Mouse (Mus musculus): ENCODE measurements around the gene Ccdc88a. TPM values are rescaled to one million over a fixed set of nuclear protein-coding genes. Genes with fewer than 3 reads are reported as not detected.

Ccdc88a gene
- polyA plus RNA-seq (2015; fragmentation: Illumina TruSeq; extraction: RNeasy Lipid Tissue Mini Kit (QIAGEN cat#74804); ENCODE audit: insufficient read depth, low read depth, low replicate concordance), result 1.8 TPM

DNA sequence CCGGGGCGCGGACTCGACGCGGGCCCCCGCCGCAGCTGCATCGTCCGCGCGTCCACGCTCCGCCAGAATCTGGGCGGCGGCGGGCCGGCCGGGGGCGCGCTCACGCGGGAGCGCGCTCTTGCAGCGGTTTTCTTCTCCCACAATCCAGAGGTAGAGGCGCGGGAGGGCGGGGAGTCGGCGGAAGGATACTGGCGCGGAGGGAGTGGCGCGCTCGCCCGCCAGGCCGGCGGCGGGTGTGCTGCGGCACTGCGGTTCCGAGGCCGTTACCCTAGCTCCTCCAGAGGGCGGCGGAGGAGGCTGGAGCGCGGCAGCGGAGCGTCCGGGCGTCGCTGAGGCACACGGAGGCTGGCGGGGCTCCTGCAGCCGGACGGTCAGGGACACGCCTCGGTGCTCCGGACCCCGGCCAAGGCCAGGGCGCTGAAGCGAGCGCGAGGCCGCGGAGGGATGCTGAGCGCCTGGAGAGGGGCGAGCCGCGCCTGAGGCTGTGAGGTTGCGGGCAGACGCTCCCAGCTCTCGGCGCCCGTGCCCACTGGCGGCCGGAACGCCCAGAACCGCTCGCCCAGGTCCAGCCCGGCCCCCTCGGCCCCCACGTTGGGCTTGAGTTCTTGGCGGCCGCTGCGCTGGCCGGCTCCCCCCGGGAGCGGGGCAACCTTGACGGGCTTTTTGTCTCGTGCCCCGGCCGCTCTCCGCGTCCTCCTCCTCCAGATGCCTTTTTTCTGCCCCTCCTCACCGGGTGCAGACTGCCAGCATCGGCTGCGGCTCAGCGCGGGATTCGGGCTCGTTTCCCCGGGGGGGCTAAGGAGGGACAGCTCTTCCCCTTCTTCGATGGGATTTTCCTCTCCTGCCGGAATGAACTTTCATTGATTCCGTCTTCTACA lies at the start of gene Ccdc88a:
Gene Ccdc88a (plus strand): TSS at position 263 of the 878 bp plus-strand sequence.

GRCm38 (mm10) chr11:29514682-29515412 lies 141.4 kb downstream of the Ccdc88a start, which contains the start of gene Prorsd1:
TSS of gene Prorsd1 (minus strand) at chr11:29515033.

GRCm38 (mm10) chr11:29525988-29526794 lies 152.7 kb downstream of the Ccdc88a start, which contains the start of gene Mtif2:
TSS of gene Mtif2 (plus strand) at chr11:29526408.

DNA sequence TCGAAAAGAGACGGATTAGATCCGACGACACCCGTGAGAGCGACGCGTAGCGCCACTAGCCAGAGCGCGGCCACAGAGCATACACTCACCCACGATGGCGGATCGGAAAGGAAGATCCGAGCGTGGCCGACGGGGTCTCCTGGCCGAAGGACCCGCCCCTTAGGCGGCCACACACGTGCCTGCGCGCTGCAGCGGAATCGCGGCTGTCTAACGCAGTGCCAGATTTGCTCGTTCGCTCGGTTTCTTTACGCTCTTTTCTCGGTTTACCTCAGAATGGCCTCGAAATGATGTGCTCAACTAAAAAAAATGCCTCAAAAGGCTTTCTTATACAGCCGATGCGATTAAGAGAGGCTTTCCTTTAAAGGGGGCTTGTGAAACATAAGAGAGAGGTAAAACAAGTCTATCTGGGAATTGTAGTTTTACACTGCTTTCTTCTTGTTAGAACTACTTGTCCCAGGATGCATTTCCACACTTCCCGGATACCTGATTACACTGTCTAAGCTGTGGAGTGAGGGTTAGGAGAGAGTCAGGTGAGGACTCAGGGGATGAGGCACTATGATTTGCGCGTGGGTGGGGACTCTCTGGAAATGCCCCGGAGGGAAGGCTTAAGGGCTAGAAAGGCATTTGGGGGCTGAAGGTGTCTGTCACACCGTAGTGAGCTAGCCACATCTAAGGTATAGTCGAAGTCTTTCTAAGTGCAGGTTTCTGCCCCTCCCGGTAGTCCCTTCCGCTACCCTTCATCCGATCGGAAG lies 174.5 kb downstream of the Ccdc88a start, which contains the start of the genes Clhc1 and Rps27a:
Gene Clhc1 (plus strand): TSS at position 199 of the 752 bp plus-strand sequence.
Gene Rps27a (minus strand): TSS at position 358 of the 752 bp plus-strand sequence.

Other genes with a start within 250 kb of the Ccdc88a start
- gene Pnpt1, start 242.9 kb upstream of the Ccdc88a start, polyA plus RNA-seq (2015; fragmentation: Illumina TruSeq; extraction: RNeasy Lipid Tissue Mini Kit (QIAGEN cat#74804); ENCODE audit: insufficient read depth, low read depth, low replicate concordance), result 5.1 TPM
- 11.2 TPM for gene Ppp4r3b, start 200.8 kb upstream of the Ccdc88a start, polyA plus RNA-seq (2015; fragmentation: Illumina TruSeq; extraction: RNeasy Lipid Tissue Mini Kit (QIAGEN cat#74804); ENCODE audit: insufficient read depth, low read depth, low replicate concordance)
- 12.1 TPM for gene Cfap36, start 126.2 kb upstream of the Ccdc88a start, polyA plus RNA-seq (2015; fragmentation: Illumina TruSeq; extraction: RNeasy Lipid Tissue Mini Kit (QIAGEN cat#74804); ENCODE audit: insufficient read depth, low read depth, low replicate concordance)
- gene Prorsd1, start 141.4 kb downstream of the Ccdc88a start, polyA plus RNA-seq (2015; fragmentation: Illumina TruSeq; extraction: RNeasy Lipid Tissue Mini Kit (QIAGEN cat#74804); ENCODE audit: insufficient read depth, low read depth, low replicate concordance), result 3.8 TPM
- 8.1 TPM for gene Mtif2, start 152.8 kb downstream of the Ccdc88a start, polyA plus RNA-seq (2015; fragmentation: Illumina TruSeq; extraction: RNeasy Lipid Tissue Mini Kit (QIAGEN cat#74804); ENCODE audit: insufficient read depth, low read depth, low replicate concordance)
- gene Clhc1, start 174.3 kb downstream of the Ccdc88a start, polyA plus RNA-seq (2015; fragmentation: Illumina TruSeq; extraction: RNeasy Lipid Tissue Mini Kit (QIAGEN cat#74804); ENCODE audit: insufficient read depth, low read depth, low replicate concordance), result not detected
- gene Rps27a, start 174.5 kb downstream of the Ccdc88a start, polyA plus RNA-seq (2015; fragmentation: Illumina TruSeq; extraction: RNeasy Lipid Tissue Mini Kit (QIAGEN cat#74804); ENCODE audit: insufficient read depth, low read depth, low replicate concordance), result 483 TPM

All from pancreas, adult 10 weeks (tissue).